24 mouse cellular contexts compared by ENCODE assay signal in the genomic region with DNA sequence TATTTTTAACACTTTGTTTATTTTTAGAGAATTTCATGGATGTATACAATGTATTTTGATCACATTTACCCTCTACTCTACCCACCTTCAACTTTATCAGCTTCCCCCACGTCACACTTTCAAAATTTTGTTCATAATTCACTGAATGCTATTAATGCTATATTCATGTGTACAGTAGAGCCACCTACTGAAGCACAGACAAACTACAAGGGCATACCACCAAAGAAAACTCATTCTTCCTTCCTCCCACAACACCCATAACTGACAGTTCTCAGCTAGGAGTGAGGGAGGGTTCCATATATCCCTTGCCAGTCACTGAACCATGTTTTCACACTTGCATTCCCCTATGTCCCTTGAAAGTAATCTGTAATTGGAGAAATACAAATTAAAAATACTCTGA.
DNase-seq lines count a peak whose midpoint lies in the region; ATAC-seq and TF ChIP-seq lines count a peak whose summit lies in the region.
"Had no signal": no experiment of that assay in that cellular context is flagged by ENCODE, and none has a peak within 500 bp of the region (broad histone marks: within the 10 kb centered on the region; RNA-seq: fewer than 3 reads in every experiment).

No protein-coding gene starts in this region.

- 52% methylated on average over 1 of the region's 1 CpGs for WGBS in heart, postnatal 0 days
- 51% methylated on average over 1 of the region's 1 CpGs for WGBS in stomach, postnatal 0 days
- WGBS in hindbrain, embryonic 12.5 days, result 81% methylated on average over 1 of the region's 1 CpGs

- TF ChIP-seq EP300 in heart, postnatal 0 days (IDR thresholded peaks at IDR 0.05; ENCODE audit: low read depth), result no peak
- TF ChIP-seq EP300 in MEL (IDR thresholded peaks at IDR 0.05; ENCODE audit: low read depth in 1 of 2, low read length in 2 of 2), result no peak
- no peak for TF ChIP-seq EP300 in stomach, postnatal 0 days (optimal IDR thresholded peaks at IDR 0.05)

- peak; percentile 33 for TF ChIP-seq CTCF in heart, postnatal 0 days (IDR thresholded peaks at IDR 0.05; ENCODE audit: low read depth)
- TF ChIP-seq CTCF in left cerebral cortex, adult 2 months (IDR thresholded peaks at IDR 0.05), result peak; percentile 38
- TF ChIP-seq CTCF in MEL (IDR thresholded peaks at IDR 0.05 in 2 of 3, conservative IDR thresholded peaks at IDR 0.05 in 1 of 3; ENCODE audit: control insufficient read depth in 1 of 3, insufficient read depth in 1 of 3, low read depth in 2 of 3, low read length in 3 of 3, poor library complexity in 1 of 3, severe bottlenecking in 1 of 3), result peak in 1 of 3 experiments; percentile 26; a peak in 1 of 6 replicates
- peak; percentile 55 for TF ChIP-seq CTCF in stomach, postnatal 0 days (IDR thresholded peaks at IDR 0.05; ENCODE audit: low read depth)

- no peaks in the 10 kb centered on the region for H3K27me3 ChIP-seq in heart, postnatal 0 days (ENCODE audit: control insufficient read depth, insufficient read depth, low read length)
- no peaks in the 10 kb centered on the region for H3K27me3 ChIP-seq in MEL (ENCODE audit: control insufficient read depth in 1 of 2, insufficient read depth in 2 of 2, low read length in 2 of 2)
- no peaks in the 10 kb centered on the region for H3K27me3 ChIP-seq in stomach, postnatal 0 days (ENCODE audit: control insufficient read depth, insufficient read depth, low read length)
- H3K27me3 ChIP-seq in hindbrain, embryonic 12.5 days, result no peaks in the 10 kb centered on the region
- H3K27me3 ChIP-seq: embryonic facial prominence, embryonic 13.5 days; forebrain, embryonic 12.5 days; heart, embryonic 13.5 days; liver, embryonic 13.5 days; lung, embryonic 15.5 days had no signal

- no peak overlapping the region for H3K4me2 ChIP-seq in heart, postnatal 0 days (ENCODE audit: low read depth, low read length)
- H3K4me2 ChIP-seq in stomach, postnatal 0 days (replicated peaks; ENCODE audit: low read depth), result no peak overlapping the region
- H3K4me2 ChIP-seq in hindbrain, embryonic 12.5 days (replicated peaks), result no peak overlapping the region
- H3K4me2 ChIP-seq: embryonic facial prominence, embryonic 13.5 days; forebrain, embryonic 12.5 days; heart, embryonic 13.5 days; liver, embryonic 13.5 days; lung, embryonic 15.5 days; midbrain, embryonic 11.5 days had no signal

- no peak overlapping the region for H3K9ac ChIP-seq in heart, postnatal 0 days (replicated peaks; ENCODE audit: low read depth, low read length)
- H3K9ac ChIP-seq in MEL (ENCODE audit: control insufficient read depth, low read depth, low read length, poor library complexity, severe bottlenecking), result no peak overlapping the region
- no peak overlapping the region for H3K9ac ChIP-seq in stomach, postnatal 0 days (ENCODE audit: low read length)
- no peak overlapping the region for H3K9ac ChIP-seq in hindbrain, embryonic 12.5 days
- H3K9ac ChIP-seq: embryonic facial prominence, embryonic 13.5 days; forebrain, embryonic 12.5 days; heart, embryonic 13.5 days; liver, embryonic 13.5 days; lung, embryonic 15.5 days had no signal

- no peak for TF ChIP-seq POLR2A in MEL (IDR thresholded peaks at IDR 0.05; ENCODE audit: control insufficient read depth in 1 of 2, insufficient read depth in 1 of 2, low read depth in 1 of 2, low read length in 2 of 2, poor library complexity in 1 of 2)

- DNase-seq in heart, postnatal 0 days (ENCODE audit: low spot score), result no peak
- no peak for DNase-seq in heart, postnatal 25 days (ENCODE audit: low spot score)
- no peak for DNase-seq in left cerebral cortex, adult 2 months (ENCODE audit: extremely low spot score in 1 of 2, low spot score in 2 of 2)
- DNase-seq in left cerebral cortex, postnatal 25 days (ENCODE audit: low spot score in 2 of 2), result no peak
- no peak for DNase-seq in MEL (ENCODE audit: low read depth, low spot score)
- no peak for DNase-seq in stomach, postnatal 0 days (ENCODE audit: low spot score)
- DNase-seq: adrenal gland, postnatal 10 days; B cell, adult 2 months; cerebellum, adult 2 months; cerebellum, postnatal 25 days; embryo, embryonic 11 days; gastrocnemius, postnatal 10 days; heart, postnatal 4 days; kidney, adult 18-20 months; kidney, postnatal 14 days; liver, embryonic 13.5 days had no signal

- peak; percentile 17 for TF ChIP-seq RAD21 in MEL (IDR thresholded peaks at IDR 0.05; ENCODE audit: low read depth, low read length)

- intact Hi-C loops in heart, postnatal 25 days (cut with DNase I), result loop anchor here (5.0 kb wide), 1 partner anchor 459 kb away; no protein-coding TSS in a partner anchor
- intact Hi-C loops in left cerebral cortex, adult 2 months (cut with DNase I), result no loop called here
- intact Hi-C loops in left cerebral cortex, postnatal 25 days (cut with DNase I), result no loop called here

- ATAC-seq in heart, postnatal 0 days (ENCODE audit: insufficient read depth, low read depth), result no peak
- no peak for ATAC-seq in stomach, postnatal 0 days (ENCODE audit: low FRiP score, low TSS enrichment)
- ATAC-seq in hindbrain, embryonic 12.5 days (ENCODE audit: low FRiP score), result no peak

- 0 out of 2 replicates have a peak, but pooled peaks cover under 1% of the 10 kb centered on the region for H3K9me3 ChIP-seq in heart, postnatal 0 days (replicated peaks; ENCODE audit: control insufficient read depth, low read length)
- no peaks in the 10 kb centered on the region for H3K9me3 ChIP-seq in MEL (replicated peaks; ENCODE audit: insufficient read depth, low read length)
- H3K9me3 ChIP-seq in stomach, postnatal 0 days (ENCODE audit: control insufficient read depth, low read length), result no peaks in the 10 kb centered on the region
- H3K9me3 ChIP-seq in hindbrain, embryonic 12.5 days (replicated peaks), result no peaks in the 10 kb centered on the region
- H3K9me3 ChIP-seq: embryonic facial prominence, embryonic 13.5 days; forebrain, embryonic 12.5 days; liver, embryonic 13.5 days; lung, embryonic 15.5 days had no signal

- no peaks in the 10 kb centered on the region for H3K4me1 ChIP-seq in heart, postnatal 0 days (ENCODE audit: control insufficient read depth, insufficient read depth)
- H3K4me1 ChIP-seq in MEL (ENCODE audit: control insufficient read depth in 1 of 2, insufficient read depth in 2 of 2, low read length in 2 of 2), result no peaks in the 10 kb centered on the region
- H3K4me1 ChIP-seq in stomach, postnatal 0 days (replicated peaks; ENCODE audit: control insufficient read depth, insufficient read depth), result no peaks in the 10 kb centered on the region
- H3K4me1 ChIP-seq in hindbrain, embryonic 12.5 days, result no peaks in the 10 kb centered on the region
- H3K4me1 ChIP-seq: embryonic facial prominence, embryonic 13.5 days; forebrain, embryonic 12.5 days; heart, embryonic 13.5 days; liver, embryonic 13.5 days; lung, embryonic 15.5 days had no signal

- H3K4me3 ChIP-seq in heart, postnatal 0 days (ENCODE audit: low read depth, low read length), result no peak overlapping the region
- H3K4me3 ChIP-seq in left cerebral cortex, adult 2 months, result no peak overlapping the region
- no peak overlapping the region for H3K4me3 ChIP-seq in MEL (ENCODE audit: control insufficient read depth in 1 of 2, insufficient read depth in 1 of 2, low read depth in 2 of 2, low read length in 2 of 2)
- no peak overlapping the region for H3K4me3 ChIP-seq in stomach, postnatal 0 days (ENCODE audit: low read depth, low read length)
- H3K4me3 ChIP-seq in hindbrain, embryonic 12.5 days, result no peak overlapping the region
- H3K4me3 ChIP-seq: embryonic facial prominence, embryonic 13.5 days; erythroblast, embryonic 14.5 days; forebrain, embryonic 12.5 days; heart, embryonic 13.5 days; liver, embryonic 13.5 days; lung, embryonic 15.5 days had no signal

- H3K27ac ChIP-seq in heart, postnatal 0 days (ENCODE audit: low read depth), result no peak overlapping the region
- no peak overlapping the region for H3K27ac ChIP-seq in left cerebral cortex, adult 2 months
- H3K27ac ChIP-seq in MEL (ENCODE audit: control insufficient read depth, low read depth, low read length), result no peak overlapping the region
- no peak overlapping the region for H3K27ac ChIP-seq in stomach, postnatal 0 days (replicated peaks)
- no peak overlapping the region for H3K27ac ChIP-seq in hindbrain, embryonic 12.5 days
- H3K27ac ChIP-seq: embryonic facial prominence, embryonic 13.5 days; forebrain, embryonic 12.5 days; heart, embryonic 13.5 days; liver, embryonic 13.5 days; lung, embryonic 15.5 days; macrophage had no signal

- H3K79me2 ChIP-seq in MEL (ENCODE audit: control insufficient read depth, insufficient read depth, low read length, poor library complexity), result no peaks in the 10 kb centered on the region

- H3K36me3 ChIP-seq in heart, postnatal 0 days (replicated peaks; ENCODE audit: control insufficient read depth, insufficient read depth, low read length), result no peaks in the 10 kb centered on the region
- H3K36me3 ChIP-seq in MEL (ENCODE audit: control insufficient read depth in 1 of 2, insufficient read depth in 2 of 2, low read length in 2 of 2), result no peaks in the 10 kb centered on the region
- no peaks in the 10 kb centered on the region for H3K36me3 ChIP-seq in stomach, postnatal 0 days (ENCODE audit: control insufficient read depth, insufficient read depth, low read length)
- H3K36me3 ChIP-seq in hindbrain, embryonic 12.5 days, result no peaks in the 10 kb centered on the region
- H3K36me3 ChIP-seq: embryonic facial prominence, embryonic 13.5 days; forebrain, embryonic 12.5 days; heart, embryonic 13.5 days; liver, embryonic 13.5 days; lung, embryonic 15.5 days had no signal

TF ChIP-seq in MEL, 35 proteins besides CTCF, POLR2A, EP300 and RAD21:
- TF ChIP-seq GABPA (IDR thresholded peaks at IDR 0.05; ENCODE audit: low read depth, low read length) (no peak), ZC3H11A (IDR thresholded peaks at IDR 0.05; ENCODE audit: low read depth, low read length) (0 out of 2 replicates have a peak, but pooled peaks have one; percentile 13), SMC3 (IDR thresholded peaks at IDR 0.05; ENCODE audit: low read depth, low read length) (peak; percentile 31; the same call in 1 of the 2 replicates), TBP (IDR thresholded peaks at IDR 0.05; ENCODE audit: low read depth, low read length) (no peak), USF1 (IDR thresholded peaks at IDR 0.05; ENCODE audit: low read depth, low read length) (no peak), SIN3A (IDR thresholded peaks at IDR 0.05; ENCODE audit: low read length) (no peak), TCF12 (IDR thresholded peaks at IDR 0.05; ENCODE audit: low read depth, low read length) (no peak), POLR2AphosphoS2 (IDR thresholded peaks at IDR 0.05; ENCODE audit: low read length) (no peak)
